Mouse (Mus musculus): ENCODE data around the gene Duxbl3.
"Not testable (repeated sequence)": the region's sequence is repeated elsewhere in the genome, so short reads cannot be mapped to it uniquely, and the experiment has no call there.

The Duxbl3 gene

DNA sequence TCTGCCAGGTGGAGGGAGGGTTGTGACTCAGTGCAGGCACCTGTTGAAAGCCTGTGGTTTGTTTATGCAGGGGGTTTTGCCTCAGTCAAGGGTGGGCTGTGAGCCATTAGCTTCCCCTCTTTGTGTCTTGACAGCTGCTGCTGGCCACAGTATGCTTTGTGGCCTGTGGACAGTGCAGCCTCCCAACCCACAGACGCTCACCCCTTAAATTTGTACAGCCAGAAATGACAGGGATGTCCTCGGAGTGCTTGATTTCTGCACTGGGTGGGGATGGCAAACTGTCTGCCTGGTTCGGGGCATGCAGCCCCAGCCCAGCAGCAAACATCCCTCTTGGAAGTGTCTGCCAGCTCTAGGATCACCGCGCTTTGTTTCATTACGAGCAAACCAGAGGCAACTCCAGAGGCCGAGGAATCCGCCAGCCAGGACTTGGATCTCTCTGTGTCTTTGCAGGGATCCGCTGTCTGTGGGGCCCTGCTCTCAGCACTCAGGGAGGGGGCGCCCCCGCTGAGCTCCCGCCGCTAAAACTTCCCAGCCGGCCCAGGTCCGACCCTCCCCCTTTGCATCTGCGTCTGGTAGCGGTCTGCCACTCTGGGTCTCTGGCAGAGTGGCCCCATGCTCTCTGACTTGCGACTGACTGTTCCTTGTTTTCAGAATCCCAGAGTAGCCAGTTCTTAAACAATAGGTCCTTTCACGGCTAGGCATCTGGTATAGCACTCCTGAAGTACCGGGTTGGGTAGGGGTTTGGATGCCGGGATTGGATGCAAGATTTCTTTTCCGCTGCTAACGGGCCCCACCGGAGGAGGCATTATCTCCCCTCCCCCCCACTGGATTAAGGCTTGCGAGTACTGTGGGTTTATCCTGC lies at the start of gene Duxbl3:
Gene Duxbl3 (plus strand): TSS at position 207 of the 862 bp plus-strand sequence.
- not testable (repeated sequence) for DNase-seq (ENCODE audit: low spot score in 2 of 2)

GRCm38 (mm10) chr14:26216233-26217000 lies 41.3 kb upstream of the Duxbl3 start:
- not testable (repeated sequence) for DNase-seq (ENCODE audit: low spot score in 2 of 2)

DNA sequence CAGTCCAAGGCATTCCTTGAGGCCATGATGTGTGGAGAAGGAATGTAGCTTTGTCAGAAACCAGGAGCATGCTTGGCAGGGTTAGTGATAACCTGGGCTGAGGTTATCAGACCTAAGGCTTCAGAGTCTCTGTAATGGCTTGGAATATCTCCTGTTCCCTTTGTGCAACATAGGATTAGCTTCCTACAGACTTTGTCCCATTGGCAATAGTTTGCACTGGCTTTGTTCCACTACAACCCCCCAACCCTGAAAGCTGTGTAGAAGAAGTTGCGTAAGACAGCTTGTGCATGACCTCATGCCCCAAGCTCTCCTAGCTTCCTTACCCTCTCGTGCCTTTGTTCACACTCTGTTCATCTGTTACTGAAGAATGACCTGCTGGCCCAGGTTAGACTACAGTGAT lies 20.6 kb upstream of the Duxbl3 start:
- DNase-seq (ENCODE audit: low spot score in 2 of 2), result not testable (repeated sequence)

DNA sequence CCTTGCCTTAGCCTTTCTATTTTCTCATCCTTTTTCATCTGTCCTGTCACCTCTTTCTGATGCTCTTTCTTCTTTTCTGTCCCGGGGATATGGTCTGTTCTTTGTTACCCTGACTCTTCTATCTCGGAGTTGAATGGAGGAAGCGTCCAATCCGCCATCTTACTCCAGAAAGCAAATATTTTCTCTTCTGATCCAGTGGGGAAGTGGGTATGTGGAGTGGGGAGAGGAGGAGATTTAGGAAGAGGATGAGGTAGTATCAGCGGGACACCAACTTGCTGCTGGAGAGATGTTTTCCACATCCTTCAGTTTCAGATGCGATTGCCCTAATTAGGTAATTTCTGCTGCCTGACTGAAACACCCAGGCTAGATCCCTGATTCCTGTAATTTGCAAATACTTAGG lies 967 bp downstream of the Duxbl3 start:
- DNase-seq (ENCODE audit: low spot score in 2 of 2), result not testable (repeated sequence)

- not testable (repeated sequence) for DNase-seq (ENCODE audit: low spot score in 2 of 2)
These were observed 29.0 kb downstream of the Duxbl3 start for GRCm38 (mm10) chr14:26286737-26287136.

GRCm38 (mm10) chr14:26293859-26294258 lies 36.1 kb downstream of the Duxbl3 start:
- no peak for DNase-seq (ENCODE audit: low spot score in 2 of 2)

DNA sequence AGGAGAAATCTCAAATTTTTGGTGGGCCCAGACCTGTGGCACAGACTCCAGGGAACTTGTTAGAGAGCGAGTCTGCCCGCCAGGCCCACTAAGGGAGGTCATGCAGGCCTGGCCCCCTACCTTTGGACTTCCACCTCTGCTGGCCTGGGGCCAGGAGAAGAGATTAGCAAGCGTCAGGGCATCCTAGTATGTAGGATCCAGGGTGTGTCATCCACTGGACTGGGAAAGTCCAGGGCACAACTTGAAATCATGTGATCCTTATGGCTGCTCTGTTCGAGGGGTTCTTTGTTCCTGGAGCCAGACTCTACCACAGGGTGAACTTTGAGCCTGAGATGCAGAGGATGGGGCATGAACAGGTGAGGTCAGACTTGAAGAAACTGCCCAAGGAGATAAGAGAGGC lies 39.3 kb downstream of the Duxbl3 start:
- DNase-seq (ENCODE audit: low spot score in 2 of 2), result no peak

DNA sequence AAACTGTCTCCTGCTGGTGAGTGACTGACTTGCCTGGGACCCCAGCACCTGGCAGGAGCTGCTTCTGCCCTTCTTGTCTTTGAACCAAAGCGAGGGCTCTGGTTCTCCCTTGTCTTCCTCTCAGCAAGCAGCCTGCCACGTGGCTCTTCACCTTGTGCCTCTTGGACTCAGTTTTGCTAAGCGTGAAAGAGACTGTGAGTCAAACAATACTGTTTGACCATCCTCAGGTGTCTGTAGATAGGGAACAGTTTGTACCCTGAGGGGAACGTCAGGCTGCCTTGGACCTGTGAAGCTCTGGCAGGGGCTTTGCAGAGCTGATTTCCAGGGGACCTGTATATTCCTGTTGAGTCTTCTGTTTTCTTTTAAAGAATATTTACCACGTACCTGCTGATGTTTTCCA lies 39.7 kb downstream of the Duxbl3 start:
- no peak for DNase-seq (ENCODE audit: low spot score in 2 of 2)

DNA sequence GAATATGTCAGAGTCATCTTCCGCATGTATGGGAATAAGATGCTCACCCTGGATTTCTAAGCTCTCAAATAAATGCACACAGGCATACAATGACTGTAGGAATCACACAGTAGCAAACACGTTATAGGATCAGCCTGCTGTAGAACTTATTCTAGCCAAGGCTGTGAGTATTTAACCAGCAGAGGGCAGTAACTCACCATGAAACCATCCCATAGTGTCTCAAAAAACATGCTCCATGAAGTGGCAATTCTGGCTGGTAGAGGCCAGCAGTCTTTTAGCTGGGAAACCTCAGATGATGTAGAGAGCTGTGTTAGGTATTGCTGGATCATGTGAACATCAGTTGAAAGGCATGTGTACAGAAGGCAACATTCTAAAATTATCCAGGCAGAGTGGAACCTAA lies 45.3 kb downstream of the Duxbl3 start:
- DNase-seq (ENCODE audit: low spot score in 2 of 2), result peak; percentile 14 to 84

DNA sequence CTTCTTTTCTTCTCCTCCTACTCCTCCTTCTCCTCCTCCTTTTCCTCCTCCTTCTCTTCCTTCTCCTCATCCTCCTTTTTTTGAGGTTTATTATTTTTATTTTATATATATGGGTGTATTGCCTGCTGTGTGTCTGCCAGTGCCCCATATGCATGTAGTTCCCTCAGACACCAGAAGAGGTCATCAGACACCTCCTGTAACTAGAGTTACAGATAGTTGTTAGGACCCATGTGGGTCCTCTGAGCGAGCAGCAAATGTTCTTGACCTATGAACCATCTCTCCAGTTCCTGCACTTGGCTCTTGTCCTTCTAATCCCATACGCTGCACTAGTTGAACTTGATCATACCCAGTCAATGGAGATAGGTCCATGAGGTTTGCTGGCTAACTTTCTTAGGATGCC lies 48.3 kb downstream of the Duxbl3 start:
- no peak for DNase-seq (ENCODE audit: low spot score in 2 of 2)

DNA sequence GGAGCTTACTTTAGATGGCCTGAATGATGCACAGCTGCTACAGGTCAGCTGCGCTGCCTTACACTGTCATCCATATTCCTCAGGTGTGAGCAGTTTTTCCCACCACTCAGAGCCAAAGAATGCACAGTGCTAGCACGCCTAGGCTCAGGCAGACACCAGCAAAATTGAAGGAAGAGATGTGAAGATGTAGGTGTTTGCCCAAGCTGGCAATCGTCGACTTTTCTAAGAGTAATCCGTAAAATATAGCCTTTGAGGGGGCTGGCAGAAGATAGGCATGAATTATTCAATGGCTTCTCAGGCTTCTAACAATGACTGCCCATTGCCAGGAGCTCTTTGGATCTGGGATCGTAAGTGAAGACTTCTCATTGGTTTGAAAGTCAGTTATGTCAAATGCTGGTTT lies 51.1 kb downstream of the Duxbl3 start:
- DNase-seq (ENCODE audit: low spot score in 2 of 2), result peak in 1 of 2 experiments; percentile 5

DNA sequence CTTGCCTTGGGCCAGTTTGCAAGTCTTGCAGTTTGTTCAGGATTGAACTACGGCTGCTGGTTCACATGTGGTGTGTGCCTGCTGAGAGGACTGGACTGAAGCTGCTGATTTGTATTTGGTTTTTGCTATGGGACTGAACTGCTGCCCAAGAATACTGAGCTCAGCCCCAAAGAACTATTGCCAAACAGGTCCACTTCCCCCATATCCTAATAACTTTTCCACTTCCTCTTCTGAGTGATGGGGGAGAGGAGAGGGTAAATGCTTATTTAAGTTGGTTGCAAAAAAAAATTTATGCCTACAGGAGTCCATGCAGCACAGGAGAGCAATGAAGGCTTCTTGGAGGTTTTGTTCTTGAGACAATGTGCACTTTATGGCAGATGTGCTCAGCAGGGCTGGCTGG lies 51.7 kb downstream of the Duxbl3 start:
- no peak for DNase-seq (ENCODE audit: low spot score in 2 of 2)

DNA sequence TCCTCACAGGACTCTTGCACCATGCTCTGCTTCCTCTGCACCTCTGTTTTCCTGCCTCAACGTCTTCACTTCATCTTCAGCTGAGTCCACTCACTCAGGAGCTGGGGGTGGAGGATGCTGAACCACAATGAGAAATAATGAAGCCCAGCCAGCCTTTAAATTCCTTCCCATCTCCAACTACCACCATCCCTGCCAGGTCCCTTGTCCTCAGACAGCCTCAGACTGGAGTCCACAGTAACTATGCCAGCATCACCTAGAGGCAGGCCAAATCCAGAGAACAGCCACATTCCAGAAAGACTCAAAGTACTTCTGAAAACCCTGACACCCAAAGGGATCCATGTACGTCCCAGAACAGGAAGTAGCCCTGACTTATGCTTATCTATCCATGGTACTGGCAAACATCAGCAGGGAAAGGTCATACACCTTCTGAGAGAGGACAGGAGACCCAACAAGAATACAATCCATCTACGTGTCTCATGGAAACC lies 58.5 kb downstream of the Duxbl3 start:
- no peak for DNase-seq (ENCODE audit: low spot score in 2 of 2)

Data from left cerebral cortex, adult 9 months (tissue).